Comparison of ENCODE assay signal across 31 mouse cellular contexts in the genomic region with DNA sequence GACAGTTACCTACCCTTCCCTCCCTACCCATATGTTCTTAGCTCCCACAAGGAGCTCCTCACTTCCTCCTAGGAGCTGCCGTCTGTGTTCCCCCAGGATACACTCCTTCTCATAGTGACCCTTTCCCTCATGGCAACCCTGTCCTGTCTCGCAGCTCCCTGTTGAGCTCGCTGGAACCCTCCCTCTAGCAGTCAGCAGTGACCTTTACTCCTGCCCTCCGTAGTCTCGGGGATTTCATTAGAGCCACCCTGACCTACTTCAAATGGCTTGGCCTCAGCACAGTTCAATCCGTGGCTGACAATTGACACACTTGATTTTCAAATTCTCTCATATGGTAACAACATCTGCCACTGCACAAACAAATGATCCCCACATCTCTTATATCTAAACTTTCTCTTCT. TPM values are rescaled to one million over a fixed set of nuclear protein-coding genes. Genes with fewer than 3 reads are reported as not detected.
DNase-seq lines count a peak whose midpoint lies in the region; ATAC-seq and TF ChIP-seq lines count a peak whose summit lies in the region.
"Had no signal": no experiment of that assay in that cellular context is flagged by ENCODE, and none has a peak within 500 bp of the region (broad histone marks: within the 10 kb centered on the region; RNA-seq: fewer than 3 reads in every experiment).

No protein-coding gene starts in this region.

- H3K36me3 ChIP-seq in embryonic facial prominence, embryonic 12.5 days, result peaks cover 17% of the 10 kb centered on the region
- peaks cover 30% of the 10 kb centered on the region for H3K36me3 ChIP-seq in embryonic facial prominence, embryonic 10.5 days (replicated peaks)
- H3K36me3 ChIP-seq in kidney, embryonic 15.5 days, result peaks cover 21% of the 10 kb centered on the region
- no peaks in the 10 kb centered on the region for H3K36me3 ChIP-seq in ES-Bruce4 (ENCODE audit: control insufficient read depth, insufficient read depth, low read length, poor library complexity, severe bottlenecking)
- peaks cover 22% of the 10 kb centered on the region for H3K36me3 ChIP-seq in forebrain, embryonic 12.5 days (replicated peaks)

- H3K4me2 ChIP-seq in embryonic facial prominence, embryonic 12.5 days (replicated peaks), result no peak overlapping the region
- no peak overlapping the region for H3K4me2 ChIP-seq in kidney, embryonic 15.5 days
- no peak overlapping the region for H3K4me2 ChIP-seq in forebrain, embryonic 12.5 days
- H3K4me2 ChIP-seq: heart, embryonic 12.5 days; liver, embryonic 13.5 days; lung, embryonic 15.5 days; midbrain, embryonic 15.5 days; neural tube, embryonic 12.5 days; stomach, embryonic 15.5 days had no signal

- H3K27me3 ChIP-seq in embryonic facial prominence, embryonic 12.5 days, result no peaks in the 10 kb centered on the region
- no peaks in the 10 kb centered on the region for H3K27me3 ChIP-seq in embryonic facial prominence, embryonic 10.5 days (replicated peaks; ENCODE audit: low read depth, poor library complexity, severe bottlenecking)
- no peaks in the 10 kb centered on the region for H3K27me3 ChIP-seq in kidney, embryonic 15.5 days
- no peaks in the 10 kb centered on the region for H3K27me3 ChIP-seq in ES-Bruce4 (ENCODE audit: control insufficient read depth, insufficient read depth, low read length, poor library complexity, severe bottlenecking)
- no peaks in the 10 kb centered on the region for H3K27me3 ChIP-seq in forebrain, embryonic 12.5 days
- H3K27me3 ChIP-seq: heart, embryonic 12.5 days; liver, embryonic 13.5 days; lung, embryonic 15.5 days; megakaryocyte, embryonic 14.5 days; midbrain, embryonic 15.5 days; neural tube, embryonic 12.5 days; stomach, embryonic 15.5 days had no signal

- 0 out of 2 replicates have a peak, but pooled peaks cover 6% of the 10 kb centered on the region for H3K4me1 ChIP-seq in embryonic facial prominence, embryonic 12.5 days
- H3K4me1 ChIP-seq in embryonic facial prominence, embryonic 10.5 days, result peaks cover 6% of the 10 kb centered on the region; the same call in 1 of the 2 replicates
- no peaks in the 10 kb centered on the region for H3K4me1 ChIP-seq in kidney, embryonic 15.5 days
- H3K4me1 ChIP-seq in ES-Bruce4 (ENCODE audit: control insufficient read depth, insufficient read depth, low read length), result peaks cover 12% of the 10 kb centered on the region
- H3K4me1 ChIP-seq in brown adipose tissue, adult 24 weeks (ENCODE audit: control insufficient read depth, insufficient read depth, insufficient read length, low read length), result no peaks in the 10 kb centered on the region
- H3K4me1 ChIP-seq in forebrain, embryonic 12.5 days, result no peaks in the 10 kb centered on the region
- H3K4me1 ChIP-seq: heart, embryonic 12.5 days; lung, embryonic 15.5 days; midbrain, embryonic 15.5 days; neural tube, embryonic 12.5 days; stomach, embryonic 15.5 days had no signal

- H3K27ac ChIP-seq in embryonic facial prominence, embryonic 12.5 days, result 0 out of 2 replicates have a peak overlapping the region, but pooled peaks have one; percentile 13
- H3K27ac ChIP-seq in embryonic facial prominence, embryonic 10.5 days (replicated peaks), result no peak overlapping the region
- H3K27ac ChIP-seq in kidney, embryonic 15.5 days, result no peak overlapping the region
- peak overlapping the region; percentile 58 for H3K27ac ChIP-seq in ES-Bruce4 (ENCODE audit: insufficient read depth, low read length)
- H3K27ac ChIP-seq in brown adipose tissue, adult 24 weeks (replicated peaks; ENCODE audit: low read depth, low read length), result peak overlapping the region; percentile 7; the same call in 1 of the 2 replicates
- H3K27ac ChIP-seq in forebrain, embryonic 12.5 days, result no peak overlapping the region
- H3K27ac ChIP-seq: hindbrain, postnatal 0 days; left cerebral cortex, adult 2 months; liver, embryonic 13.5 days; lung, embryonic 15.5 days; midbrain, embryonic 15.5 days; neural tube, embryonic 12.5 days; stomach, embryonic 15.5 days had no signal

- H3K9me3 ChIP-seq in embryonic facial prominence, embryonic 12.5 days, result no peaks in the 10 kb centered on the region
- no peaks in the 10 kb centered on the region for H3K9me3 ChIP-seq in embryonic facial prominence, embryonic 10.5 days
- H3K9me3 ChIP-seq in kidney, embryonic 15.5 days (replicated peaks), result no peaks in the 10 kb centered on the region
- no peaks in the 10 kb centered on the region for H3K9me3 ChIP-seq in ES-Bruce4 (replicated peaks; ENCODE audit: control insufficient read depth, insufficient read depth, low read length, poor library complexity, severe bottlenecking)
- no peaks in the 10 kb centered on the region for H3K9me3 ChIP-seq in forebrain, embryonic 12.5 days
- H3K9me3 ChIP-seq: heart, embryonic 12.5 days; liver, embryonic 13.5 days; lung, embryonic 15.5 days; midbrain, embryonic 15.5 days; neural tube, embryonic 12.5 days; stomach, embryonic 15.5 days had no signal

- DNase-seq in embryonic facial prominence, embryonic 10.5 days (ENCODE audit: low spot score), result no peak
- peak; percentile 33 to 35 for DNase-seq in kidney, postnatal 36 days
- no peak for DNase-seq in layer of hippocampus, adult 11-12 months (ENCODE audit: low spot score)
- DNase-seq: cerebellum, adult 8-10 months; cerebellum, postnatal 36 days; embryo, embryonic 11 days; gastrocnemius, postnatal 14 days; heart, adult 11 months; heart, postnatal 14 days; left cerebral cortex, postnatal 4 days; liver, embryonic 13.5 days; lung, postnatal 36 days; right cerebral cortex, adult 18-20 months; right cerebral cortex, postnatal 4 days; thymus, postnatal 36 days had no signal

- no peak for TF ChIP-seq CTCF in ES-Bruce4 (IDR thresholded peaks at IDR 0.05; ENCODE audit: low read depth, low read length)

- 0 out of 2 replicates have a peak, but pooled peaks have one; percentile 54 for TF ChIP-seq EP300 in ES-Bruce4 (IDR thresholded peaks at IDR 0.05; ENCODE audit: insufficient read depth, low read depth, low read length)

- TF ChIP-seq POLR2A in ES-Bruce4 (IDR thresholded peaks at IDR 0.05; ENCODE audit: insufficient read depth, low read length), result no peak

- H3K9ac ChIP-seq in embryonic facial prominence, embryonic 12.5 days, result no peak overlapping the region
- H3K9ac ChIP-seq in kidney, embryonic 15.5 days, result no peak overlapping the region
- H3K9ac ChIP-seq in ES-Bruce4 (ENCODE audit: low read depth, poor library complexity, severe bottlenecking), result 0 out of 2 replicates have a peak overlapping the region, but pooled peaks have one; percentile 4
- H3K9ac ChIP-seq in forebrain, embryonic 12.5 days, result no peak overlapping the region
- H3K9ac ChIP-seq: heart, embryonic 12.5 days; liver, embryonic 13.5 days; lung, embryonic 15.5 days; midbrain, embryonic 15.5 days; neural tube, embryonic 12.5 days; stomach, embryonic 15.5 days had no signal

- H3K4me3 ChIP-seq in embryonic facial prominence, embryonic 12.5 days, result no peak overlapping the region
- no peak overlapping the region for H3K4me3 ChIP-seq in embryonic facial prominence, embryonic 10.5 days
- H3K4me3 ChIP-seq in kidney, embryonic 15.5 days (replicated peaks), result no peak overlapping the region
- H3K4me3 ChIP-seq in ES-Bruce4 (ENCODE audit: low read depth, low read length), result no peak overlapping the region
- H3K4me3 ChIP-seq in brown adipose tissue, adult 24 weeks (ENCODE audit: insufficient read depth, low read depth, low read length), result no peak overlapping the region
- H3K4me3 ChIP-seq in forebrain, embryonic 12.5 days (replicated peaks), result no peak overlapping the region
- H3K4me3 ChIP-seq: heart, embryonic 12.5 days; left cerebral cortex, adult 2 months; liver, embryonic 13.5 days; lung, embryonic 15.5 days; megakaryocyte, embryonic 14.5 days; midbrain, embryonic 15.5 days; neural tube, embryonic 12.5 days; stomach, embryonic 15.5 days had no signal

- 22% methylated on average over 6 of the region's 6 CpGs for WGBS in embryonic facial prominence, embryonic 12.5 days
- 30% methylated on average over 6 of the region's 6 CpGs for WGBS in embryonic facial prominence, embryonic 10.5 days
- 25% methylated on average over 6 of the region's 6 CpGs for WGBS in kidney, embryonic 15.5 days
- 56% methylated on average over 6 of the region's 6 CpGs for WGBS in forebrain, embryonic 12.5 days

- ATAC-seq in embryonic facial prominence, embryonic 12.5 days (ENCODE audit: insufficient number of reproducible peaks, insufficient read depth, low FRiP score, low TSS enrichment), result no peak
- ATAC-seq in kidney, embryonic 15.5 days (replicated peaks; ENCODE audit: low FRiP score), result no peak
- ATAC-seq in forebrain, embryonic 12.5 days (ENCODE audit: low FRiP score), result no peak
- ATAC-seq: activated CD4-positive, CD25-positive, alpha-beta regulatory T cell, adult 4 months; forebrain, embryonic 16.5 days; hindbrain, postnatal 0 days; intestine, embryonic 16.5 days; midbrain, embryonic 15.5 days had no signal

RNA-seq across cellular contexts. Expression of a gene that starts 20.5 kb away (rescaled TPM):
- 5.7 and 6.3 TPM in 2 replicates for polyA plus RNA-seq in embryonic facial prominence, embryonic 12.5 days (2016; fragmentation: Nextera tagmentation; extraction: Ambion mirVana)
- 3.4 and 4.5 TPM in 2 replicates for polyA plus RNA-seq in embryonic facial prominence, embryonic 10.5 days (2016; fragmentation: Nextera tagmentation; extraction: Ambion mirVana)
- 3.0 and 4.0 TPM in 2 replicates for polyA plus RNA-seq in kidney, embryonic 15.5 days (2015; fragmentation: Nextera tagmentation; extraction: Ambion mirVana)
- 1.2 and 2.8 TPM in 2 replicates for polyA plus RNA-seq in ES-Bruce4 (2011; ENCODE audit: insufficient read depth, insufficient read length, low read depth, missing spikeins)
- 1.9 TPM in 2 replicates for polyA plus RNA-seq in brown adipose tissue, adult 24 weeks (2012; ENCODE audit: insufficient read depth, insufficient read length, missing spikeins)
- polyA plus RNA-seq in forebrain, embryonic 12.5 days (2016; fragmentation: Nextera tagmentation; extraction: Ambion mirVana), result 6.0 and 6.1 TPM in 2 replicates

RNA-seq across cellular contexts. Expression of a gene that starts 42.0 kb away (rescaled TPM):
- polyA plus RNA-seq in embryonic facial prominence, embryonic 12.5 days (2016; fragmentation: Nextera tagmentation; extraction: Ambion mirVana), result 5.2 and 7.7 TPM in 2 replicates
- polyA plus RNA-seq in embryonic facial prominence, embryonic 10.5 days (2016; fragmentation: Nextera tagmentation; extraction: Ambion mirVana), result 5.6 and 6.4 TPM in 2 replicates
- polyA plus RNA-seq in kidney, embryonic 15.5 days (2015; fragmentation: Nextera tagmentation; extraction: Ambion mirVana), result 3.9 and 5.5 TPM in 2 replicates
- polyA plus RNA-seq in ES-Bruce4 (2011; ENCODE audit: insufficient read depth, insufficient read length, low read depth, missing spikeins), result 13.4 and 15.4 TPM in 2 replicates
- polyA plus RNA-seq in brown adipose tissue, adult 24 weeks (2012; ENCODE audit: insufficient read depth, insufficient read length, missing spikeins), result 1.8 and 2.1 TPM in 2 replicates
- polyA plus RNA-seq in forebrain, embryonic 12.5 days (2016; fragmentation: Nextera tagmentation; extraction: Ambion mirVana), result 4.7 and 8.9 TPM in 2 replicates

RNA-seq across cellular contexts. Expression of a gene that starts 46.9 kb away (rescaled TPM):
- 20.4 and 23.2 TPM in 2 replicates for polyA plus RNA-seq in embryonic facial prominence, embryonic 12.5 days (2016; fragmentation: Nextera tagmentation; extraction: Ambion mirVana)
- 30.4 and 34.3 TPM in 2 replicates for polyA plus RNA-seq in embryonic facial prominence, embryonic 10.5 days (2016; fragmentation: Nextera tagmentation; extraction: Ambion mirVana)
- polyA plus RNA-seq in kidney, embryonic 15.5 days (2015; fragmentation: Nextera tagmentation; extraction: Ambion mirVana), result 17.7 and 19.5 TPM in 2 replicates
- polyA plus RNA-seq in ES-Bruce4 (2011; ENCODE audit: insufficient read depth, insufficient read length, low read depth, missing spikeins), result 98.0 and 103 TPM in 2 replicates
- polyA plus RNA-seq in brown adipose tissue, adult 24 weeks (2012; ENCODE audit: insufficient read depth, insufficient read length, missing spikeins), result 2.4 and 4.0 TPM in 2 replicates
- polyA plus RNA-seq in forebrain, embryonic 12.5 days (2016; fragmentation: Nextera tagmentation; extraction: Ambion mirVana), result 10.3 and 12.1 TPM in 2 replicates

RNA-seq across cellular contexts. Expression of a gene that starts 59.5 kb away (rescaled TPM):
- 3.3 and 4.4 TPM in 2 replicates for polyA plus RNA-seq in embryonic facial prominence, embryonic 12.5 days (2016; fragmentation: Nextera tagmentation; extraction: Ambion mirVana)
- 1.6 and 4.8 TPM in 2 replicates for polyA plus RNA-seq in embryonic facial prominence, embryonic 10.5 days (2016; fragmentation: Nextera tagmentation; extraction: Ambion mirVana)
- polyA plus RNA-seq in kidney, embryonic 15.5 days (2015; fragmentation: Nextera tagmentation; extraction: Ambion mirVana), result 1.1 and 2.4 TPM in 2 replicates
- polyA plus RNA-seq in ES-Bruce4 (2011; ENCODE audit: insufficient read depth, insufficient read length, low read depth, missing spikeins), result not detected in 2 replicates
- not detected in 2 replicates for polyA plus RNA-seq in brown adipose tissue, adult 24 weeks (2012; ENCODE audit: insufficient read depth, insufficient read length, missing spikeins)
- polyA plus RNA-seq in forebrain, embryonic 12.5 days (2016; fragmentation: Nextera tagmentation; extraction: Ambion mirVana), result 2.7 and 6.9 TPM in 2 replicates
- polyA plus RNA-seq: liver, embryonic 13.5 days had no signal

RNA-seq across cellular contexts. Expression of a gene that starts 59.6 kb away (rescaled TPM):
- 16.3 and 19.5 TPM in 2 replicates for polyA plus RNA-seq in embryonic facial prominence, embryonic 12.5 days (2016; fragmentation: Nextera tagmentation; extraction: Ambion mirVana)
- 20.0 and 21.0 TPM in 2 replicates for polyA plus RNA-seq in embryonic facial prominence, embryonic 10.5 days (2016; fragmentation: Nextera tagmentation; extraction: Ambion mirVana)
- 12.2 and 15.9 TPM in 2 replicates for polyA plus RNA-seq in kidney, embryonic 15.5 days (2015; fragmentation: Nextera tagmentation; extraction: Ambion mirVana)
- 12.0 and 13.7 TPM in 2 replicates for polyA plus RNA-seq in ES-Bruce4 (2011; ENCODE audit: insufficient read depth, insufficient read length, low read depth, missing spikeins)
- 2.4 and 2.5 TPM in 2 replicates for polyA plus RNA-seq in brown adipose tissue, adult 24 weeks (2012; ENCODE audit: insufficient read depth, insufficient read length, missing spikeins)
- 13.5 and 16.2 TPM in 2 replicates for polyA plus RNA-seq in forebrain, embryonic 12.5 days (2016; fragmentation: Nextera tagmentation; extraction: Ambion mirVana)

Comparison
In these comparisons a context has a peak if more than half of its experiments do, and no peak if none do; other contexts are left out.
1. H3K27ac ChIP-seq: peak in embryonic facial prominence, embryonic 12.5 days (single experiment), ES-Bruce4 (single experiment) and brown adipose tissue, adult 24 weeks (single experiment); none in embryonic facial prominence, embryonic 10.5 days (single experiment), kidney, embryonic 15.5 days (single experiment) and forebrain, embryonic 12.5 days (single experiment).
2. DNase-seq: peak in kidney, postnatal 36 days (2 of 2); none in embryonic facial prominence, embryonic 10.5 days (single experiment) and layer of hippocampus, adult 11-12 months (single experiment).